Mouse (Mus musculus) CH12.LX (cell line): ENCODE data around the gene Tle2. TPM values are rescaled to one million over a fixed set of nuclear protein-coding genes. Genes with fewer than 3 reads are reported as not detected.
A peak's percentile ranks its signal among the peaks of the same experiment; 100 is the strongest.

Experiments used
- DNase-seq: peaks from one replicate; pipeline ENCODE4 v3.0.0-alpha.2; 2013; ENCODE audit errors: extremely low read depth
- H3K27ac ChIP-seq: 2 replicates; pipeline ENCODE4 v1.5.1; 2012; ENCODE audit warnings: low read depth, mild to moderate bottlenecking, control low read depth, moderate library complexity; ENCODE audit not compliant: insufficient read depth
- H3K27me3 ChIP-seq: replicated peaks from 2 replicates; pipeline ENCODE3; 2012; ENCODE audit warnings: inconsistent platforms
- H3K36me3 ChIP-seq, 2 experiments: replicated peaks in 1 of 2; 2 replicates each; pipeline versions ENCODE3 to v1.6.1; 2012; ENCODE audit warnings: inconsistent platforms in 1 of 2, low read length in 1 of 2, mild to moderate bottlenecking in 1 of 2, mixed read lengths in 1 of 2, moderate library complexity in 1 of 2; ENCODE audit not compliant: control insufficient read depth in 1 of 2, insufficient read depth in 1 of 2
- H3K4me1 ChIP-seq, 2 experiments: 2 replicates each; pipeline ENCODE4 v1.6.1; 2012; ENCODE audit warnings: inconsistent platforms in 1 of 2, moderate library complexity in 1 of 2; ENCODE audit not compliant: insufficient read depth in 2 of 2, control insufficient read depth in 1 of 2
- H3K4me2 ChIP-seq: 2 replicates; pipeline ENCODE4 v1.6.1; 2012; ENCODE audit warnings: low read depth, mild to moderate bottlenecking, control low read depth; ENCODE audit not compliant: poor library complexity, insufficient read depth, severe bottlenecking
- H3K4me3 ChIP-seq, 3 experiments: fragments of 150-350 bp in 1 of 3; sonication (generic) in 1 of 3; replicated peaks in 1 of 3; 2 replicates each; pipeline versions ENCODE3 to v1.5.1; 2011 to 2012; ENCODE audit warnings: low read depth in 2 of 3, low read length in 2 of 3, mild to moderate bottlenecking in 2 of 3, moderate library complexity in 2 of 3, control low read depth in 1 of 3, improper control_type of control experiment in 1 of 3, inconsistent platforms in 1 of 3, mixed read lengths in 1 of 3; ENCODE audit not compliant: poor library complexity in 1 of 3
- H3K79me2 ChIP-seq: replicated peaks from 2 replicates; pipeline ENCODE4 v1.6.1; 2012; ENCODE audit warnings: mild to moderate bottlenecking, moderate library complexity; ENCODE audit not compliant: control insufficient read depth, poor library complexity, insufficient read depth, severe bottlenecking; ENCODE audit errors: extremely low read depth
- H3K9ac ChIP-seq: 2 replicates; pipeline ENCODE4 v1.6.1; 2012; ENCODE audit warnings: low read depth, mild to moderate bottlenecking, control low read depth, moderate library complexity; ENCODE audit not compliant: insufficient read depth
- H3K9me3 ChIP-seq: replicated peaks from 2 replicates; pipeline ENCODE3; 2012; ENCODE audit warnings: low read length, inconsistent platforms, mixed read lengths
- BHLHE40 ChIP-seq: IDR thresholded peaks from 2 replicates; pipeline ENCODE4 v1.6.1; 2011; ENCODE audit warnings: mild to moderate bottlenecking, low read depth, low read length, improper control_type of control experiment
- CHD1 ChIP-seq: IDR thresholded peaks from 2 replicates; pipeline ENCODE4 v1.6.1; 2012; ENCODE audit warnings: low read depth, low read length, improper control_type of control experiment, inconsistent platforms
- CHD2 ChIP-seq: IDR thresholded peaks from 2 replicates; pipeline ENCODE4 v1.6.1; 2011; ENCODE audit warnings: low read length, improper control_type of control experiment
- CTCF ChIP-seq, 2 experiments: IDR thresholded peaks in 1 of 2; conservative IDR thresholded peaks in 1 of 2; 2 replicates each; pipeline ENCODE4 v1.5.1; 2011 to 2012; ENCODE audit warnings: low read depth in 2 of 2, low read length in 2 of 2, improper control_type of control experiment in 1 of 2, inconsistent platforms in 1 of 2, mild to moderate bottlenecking in 1 of 2, moderate library complexity in 1 of 2
- E2F4 ChIP-seq: IDR thresholded peaks from 2 replicates; pipeline ENCODE4 v1.6.1; 2011; ENCODE audit warnings: low read depth, low read length, improper control_type of control experiment; ENCODE audit not compliant: insufficient replicate concordance
- EP300 ChIP-seq: IDR thresholded peaks from 2 replicates; pipeline ENCODE4 v1.6.1; 2011; ENCODE audit warnings: low read length, improper control_type of control experiment
- GABPA ChIP-seq: IDR thresholded peaks from 2 replicates; pipeline ENCODE4 v1.6.1; 2012; ENCODE audit warnings: low read depth, low read length, improper control_type of control experiment, inconsistent platforms; ENCODE audit not compliant: insufficient replicate concordance
- JUN ChIP-seq: IDR thresholded peaks from 2 replicates; pipeline ENCODE4 v1.6.1; 2011; ENCODE audit warnings: low read depth, mild to moderate bottlenecking, low read length, improper control_type of control experiment, moderate library complexity; ENCODE audit not compliant: insufficient read depth
- KAT2A ChIP-seq: IDR thresholded peaks from 2 replicates; pipeline ENCODE4 v1.6.1; 2012; ENCODE audit warnings: low read length, improper control_type of control experiment, inconsistent platforms; ENCODE audit not compliant: insufficient replicate concordance
- MAFK ChIP-seq: IDR thresholded peaks from 2 replicates; pipeline ENCODE4 v1.6.1; 2011; ENCODE audit warnings: low read length, improper control_type of control experiment; ENCODE audit not compliant: insufficient replicate concordance
- MAX ChIP-seq: IDR thresholded peaks from 2 replicates; pipeline ENCODE4 v1.6.1; 2011; ENCODE audit warnings: low read length, improper control_type of control experiment
- MEF2A ChIP-seq: IDR thresholded peaks from 2 replicates; pipeline ENCODE4 v1.6.1; 2014; ENCODE audit warnings: low read depth, mild to moderate bottlenecking, inconsistent platforms, low read length, improper control_type of control experiment, borderline replicate concordance
- MXI1 ChIP-seq: IDR thresholded peaks from 2 replicates; pipeline ENCODE4 v1.6.1; 2011; ENCODE audit warnings: mild to moderate bottlenecking, low read depth, low read length, improper control_type of control experiment
- MYC ChIP-seq: IDR thresholded peaks from 2 replicates; pipeline ENCODE4 v1.6.1; 2011; ENCODE audit warnings: low read depth, mild to moderate bottlenecking, improper control_type of control experiment, low read length
- NELFE ChIP-seq: IDR thresholded peaks from 2 replicates; pipeline ENCODE4 v1.6.1; 2011; ENCODE audit warnings: low read depth, low read length, improper control_type of control experiment
- POLR2A ChIP-seq: IDR thresholded peaks from 2 replicates; pipeline ENCODE4 v1.6.1; 2011; ENCODE audit warnings: low read depth, mild to moderate bottlenecking, improper control_type of control experiment, low read length
- POLR2AphosphoS2 ChIP-seq: IDR thresholded peaks from 2 replicates; pipeline ENCODE4 v1.6.1; 2011; ENCODE audit warnings: low read depth, low read length, improper control_type of control experiment
- RAD21 ChIP-seq: IDR thresholded peaks from 2 replicates; pipeline ENCODE4 v1.6.1; 2011; ENCODE audit warnings: low read depth, mild to moderate bottlenecking, low read length, improper control_type of control experiment, moderate library complexity
- RCOR1 ChIP-seq: conservative IDR thresholded peaks from 2 replicates; pipeline ENCODE4 v1.6.1; 2012; ENCODE audit warnings: low read depth, mild to moderate bottlenecking, inconsistent platforms, low read length, improper control_type of control experiment
- SIN3A ChIP-seq: IDR thresholded peaks from 2 replicates; pipeline ENCODE4 v1.6.1; 2012; ENCODE audit warnings: low read length, improper control_type of control experiment, inconsistent platforms
- TBP ChIP-seq: conservative IDR thresholded peaks from 2 replicates; pipeline ENCODE4 v1.6.1; 2011; ENCODE audit warnings: low read depth, low read length, improper control_type of control experiment
- TCF12 ChIP-seq: IDR thresholded peaks from 2 replicates; pipeline ENCODE4 v1.6.1; 2014; ENCODE audit warnings: low read depth, mild to moderate bottlenecking, inconsistent platforms, low read length, improper control_type of control experiment
- USF1 ChIP-seq: IDR thresholded peaks from 2 replicates; pipeline ENCODE4 v1.6.1; 2014; ENCODE audit warnings: low read depth, mild to moderate bottlenecking, inconsistent platforms, low read length, improper control_type of control experiment
- USF2 ChIP-seq: conservative IDR thresholded peaks from 2 replicates; pipeline ENCODE4 v1.6.1; 2011; ENCODE audit warnings: low read depth, low read length, improper control_type of control experiment
- ZKSCAN1 ChIP-seq: IDR thresholded peaks from 2 replicates; pipeline ENCODE4 v1.6.1; 2012; ENCODE audit warnings: low read depth, inconsistent platforms, low read length, improper control_type of control experiment, borderline replicate concordance
- ZMIZ1 ChIP-seq: IDR thresholded peaks from 2 replicates; pipeline ENCODE4 v1.6.1; 2012; ENCODE audit warnings: low read depth, mild to moderate bottlenecking, inconsistent platforms, low read length, improper control_type of control experiment
- ZNF384 ChIP-seq: IDR thresholded peaks from 2 replicates; pipeline ENCODE4 v1.6.1; 2012; ENCODE audit warnings: low read depth, low read length, improper control_type of control experiment, inconsistent platforms
- dilution Hi-C: fragments of 300-500 bp; cut with MboI; formaldehyde crosslinking; loops from 2 replicates; pipeline ENCODE4 v1.14.3; 2020; ENCODE audit warnings: low sequenced_read_pairs; ENCODE audit not compliant: extremely low pct_unique_long_range_greater_than_20kb, extremely low pct_ligation_motif_present
- in situ Hi-C: fragments of 300-500 bp; cut with MboI; formaldehyde crosslinking; loops from 3 replicates; pipeline ENCODE4 v1.14.3; 2019; ENCODE audit warnings: low sequenced_read_pairs, low pct_ligation_motif_present, low pct_unique_long_range_greater_than_20kb, mixed read lengths
- polyA plus RNA-seq: library from polyadenylated mRNA; unstranded; fragments of >175 nt; gene quantifications from 2 replicates; pipeline ENCODE4 v1.2.1, GENCODE M21; 2012; ENCODE audit warnings: low read depth; ENCODE audit not compliant: insufficient read length
- total RNA-seq, 2 experiments: library from RNA; depleted of rRNA; stranded (reverse); fragments of 300-350 nt in 1 of 2; fragments of >200 nt in 1 of 2; gene quantifications; 2 replicates each; pipeline ENCODE4 v1.2.3; 2012 to 2014

Tle2 gene
- total and polyA plus RNA-seq, 3 experiments: 0.29 to 0.30 TPM; not detected in 1

GRCm38 (mm10) chr10:81604019-81604967 lies 29.9 kb downstream of the Tle2 start:
- H3K9ac ChIP-seq: no peak overlapping the region; the same call in 1 of the 2 replicates
- dilution Hi-C loops: no loop called here
- peaks cover 16 to 35% of the 10 kb centered on the region in 2 experiments for H3K4me1 ChIP-seq
- no peaks in the 10 kb centered on the region for H3K79me2 ChIP-seq
- DNase-seq: no peak
- no peaks in the 10 kb centered on the region for H3K9me3 ChIP-seq
- peaks cover 30% of the 10 kb centered on the region for H3K27me3 ChIP-seq
- H3K36me3 ChIP-seq: peaks cover 6 to 19% of the 10 kb centered on the region in 2 experiments
- in situ Hi-C loops: loop anchor here (5.0 to 10.0 kb wide), 2 partner anchors 42 to 109 kb away; partner anchors contain the start of gene Ncln
- peak overlapping the region; percentile 17; the same call in 1 of the 2 replicates for H3K27ac ChIP-seq
- TF ChIP-seq USF1 (no peak), BHLHE40 (peak; percentile 44; the same call in 1 of the 2 replicates)
- peak overlapping the region; percentile 47 to 68 (median 52) for H3K4me3 ChIP-seq
- peak overlapping the region; percentile 91 for H3K4me2 ChIP-seq

GRCm38 (mm10) chr10:81604968-81605665 lies 30.8 kb downstream of the Tle2 start:
- H3K79me2 ChIP-seq: no peaks in the 10 kb centered on the region
- H3K36me3 ChIP-seq: peaks cover 6 to 27% of the 10 kb centered on the region in 2 experiments
- H3K27me3 ChIP-seq: peaks cover 22% of the 10 kb centered on the region
- in situ Hi-C loops (loop anchor here (5.0 to 10.0 kb wide), 2 partner anchors 43 to 110 kb away; partner anchors contain the start of gene Ncln), dilution Hi-C loops (no loop called here)
- peak; percentile 92 for DNase-seq
- H3K27ac ChIP-seq: peak overlapping the region; percentile 55; the same call in 1 of the 2 replicates
- H3K4me2 ChIP-seq: peak overlapping the region; percentile 91
- peak overlapping the region; percentile 39; the same call in 1 of the 2 replicates for H3K9ac ChIP-seq
- no peaks in the 10 kb centered on the region for H3K9me3 ChIP-seq
- H3K4me1 ChIP-seq: peaks cover 16 to 35% of the 10 kb centered on the region in 2 experiments
- peak overlapping the region; percentile 52 to 68 (median 56) for H3K4me3 ChIP-seq
- TF ChIP-seq MXI1 (peak; percentile 87), TCF12 (peak; percentile 58), CHD2 (peak; percentile 94), POLR2A (peak; percentile 38; the same call in 1 of the 2 replicates), MAX (peak; percentile 80; the same call in 1 of the 2 replicates), ZMIZ1 (0 out of 2 replicates have a peak, but pooled peaks have one; percentile 41), RAD21 (peak; percentile 79), NELFE (peak; percentile 74), ZNF384 (no peak), KAT2A (0 out of 2 replicates have a peak, but pooled peaks have one; percentile 36), MAFK (0 out of 2 replicates have a peak, but pooled peaks have one; percentile 48), CHD1 (peak; percentile 80), BHLHE40 (peak; percentile 68), EP300 (peak; percentile 58), CTCF (conservative IDR thresholded peaks at IDR 0.05 in 1 of 2, IDR thresholded peaks at IDR 0.05 in 1 of 2; ENCODE audit: low read depth in 2 of 2, low read length in 2 of 2) (peak; percentile 30 to 89; a peak in 3 of 4 replicates), GABPA (no peak), RCOR1 (peak; percentile 69; the same call in 1 of the 2 replicates), MEF2A (peak; percentile 60), SIN3A (peak; percentile 86), USF2 (no peak), TBP (no peak), MYC (peak; percentile 65; the same call in 1 of the 2 replicates), JUN (no peak), E2F4 (peak; percentile 24; the same call in 1 of the 2 replicates), ZKSCAN1 (no peak), POLR2AphosphoS2 (0 out of 2 replicates have a peak, but pooled peaks have one; percentile 48)
